Mouse (Mus musculus): ENCODE results near the gene Lrrc8b. TPM values are rescaled to one million over a fixed set of nuclear protein-coding genes. Genes with fewer than 3 reads are reported as not detected.
A peak's percentile ranks its signal among the peaks of the same experiment; 100 is the strongest.

Lrrc8b gene
- 7.0 and 7.2 TPM in 2 replicates for polyA plus RNA-seq (2015; fragmentation: Nextera tagmentation; extraction: Ambion mirVana)

DNA sequence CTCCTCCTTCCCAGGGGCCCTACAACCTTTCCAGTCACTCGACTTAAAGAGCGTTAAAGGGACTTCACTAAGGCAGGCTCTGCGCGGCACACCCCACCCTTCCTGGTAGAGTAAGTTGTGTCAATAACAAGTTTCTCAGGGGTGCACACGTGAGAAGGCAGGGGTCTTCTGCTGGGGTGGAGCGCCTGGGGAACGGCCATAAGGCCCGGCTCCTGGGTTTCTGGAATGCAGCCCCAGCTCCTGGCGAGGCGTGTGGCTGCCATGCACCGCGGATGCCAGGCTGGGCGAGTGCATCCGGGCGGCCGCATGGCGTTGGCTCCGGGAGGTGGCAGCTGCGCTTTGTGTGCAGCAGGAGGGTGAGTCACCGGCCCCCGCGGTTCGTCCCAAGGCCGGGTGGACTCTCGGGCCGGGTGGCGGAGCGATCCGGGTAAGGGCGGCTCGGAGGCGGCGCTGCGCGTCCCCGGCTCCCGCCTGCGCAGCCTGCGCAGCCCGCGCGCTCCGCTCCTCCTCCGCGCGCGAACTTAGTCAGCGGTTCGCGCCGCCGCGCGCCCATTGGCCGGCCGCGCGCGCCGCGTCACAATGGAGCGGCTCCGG, at the start of gene Lrrc8b:
TSS of gene Lrrc8b (plus strand) at position 578 of the 594 bp plus-strand sequence.
- H3K27me3 ChIP-seq (ENCODE audit: insufficient read depth, low read length), result no peaks in the 10 kb centered on the region
- H3K4me1 ChIP-seq (replicated peaks; ENCODE audit: insufficient read depth, low read length), result no peaks in the 10 kb centered on the region
- TF ChIP-seq CTCF (IDR thresholded peaks at IDR 0.05; ENCODE audit: low read depth), result no peak; the same call in 1 of the 2 replicates
- WGBS, result 0% methylated on average over 46 of the region's 63 CpGs
- DNase-seq (ENCODE audit: low spot score) (peak; percentile 87), ATAC-seq (replicated peaks; ENCODE audit: low FRiP score, low read depth) (peak; percentile 97)
- H3K27ac ChIP-seq, result peak within 1 kb of the TSS; percentile 79
- no peaks in the 10 kb centered on the region for H3K36me3 ChIP-seq (ENCODE audit: insufficient read depth, low read length)
- no peaks in the 10 kb centered on the region for H3K9me3 ChIP-seq (replicated peaks; ENCODE audit: low read length)
- H3K4me3 ChIP-seq (replicated peaks; ENCODE audit: low read depth, low read length), result peak within 1 kb of the TSS; percentile 74
- peak within 1 kb of the TSS; percentile 91 for H3K9ac ChIP-seq (ENCODE audit: low read depth, low read length)
- peak within 1 kb of the TSS; percentile 94 for H3K4me2 ChIP-seq (ENCODE audit: low read length)

DNA sequence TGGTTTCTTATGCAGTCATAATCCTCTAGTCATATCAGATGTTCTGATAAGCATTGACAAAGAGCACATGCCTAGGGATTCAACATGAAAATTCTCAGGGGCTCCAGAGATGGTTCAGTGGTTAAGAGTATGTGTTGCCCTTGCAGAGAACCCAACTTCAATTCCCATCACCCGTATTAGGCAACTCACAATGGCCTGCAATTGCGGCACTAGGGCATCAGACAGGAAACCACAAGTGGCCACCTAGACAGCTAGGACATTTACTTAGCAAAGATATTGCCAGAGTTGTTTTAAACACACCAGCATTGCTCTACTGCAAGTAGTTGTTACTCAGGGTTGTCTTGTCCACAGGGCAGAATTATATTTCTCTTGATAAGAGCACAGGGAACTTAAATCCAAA, 34.1 kb upstream of the Lrrc8b start:
- H3K4me3 ChIP-seq (replicated peaks; ENCODE audit: low read depth, low read length), result no peak overlapping the region
- WGBS, result 88% methylated on average over 2 of the region's 2 CpGs
- no peak overlapping the region for H3K9ac ChIP-seq (ENCODE audit: low read depth, low read length)
- DNase-seq (ENCODE audit: low spot score) (no peak), ATAC-seq (replicated peaks; ENCODE audit: low FRiP score, low read depth) (no peak)
- H3K27ac ChIP-seq, result no peak overlapping the region
- no peaks in the 10 kb centered on the region for H3K9me3 ChIP-seq (replicated peaks; ENCODE audit: low read length)
- no peak for TF ChIP-seq CTCF (IDR thresholded peaks at IDR 0.05; ENCODE audit: low read depth)
- H3K36me3 ChIP-seq (ENCODE audit: insufficient read depth, low read length), result no peaks in the 10 kb centered on the region
- no peak overlapping the region for H3K4me2 ChIP-seq (ENCODE audit: low read length)
- no peaks in the 10 kb centered on the region for H3K27me3 ChIP-seq (ENCODE audit: insufficient read depth, low read length)
- no peaks in the 10 kb centered on the region for H3K4me1 ChIP-seq (replicated peaks; ENCODE audit: insufficient read depth, low read length)

DNA sequence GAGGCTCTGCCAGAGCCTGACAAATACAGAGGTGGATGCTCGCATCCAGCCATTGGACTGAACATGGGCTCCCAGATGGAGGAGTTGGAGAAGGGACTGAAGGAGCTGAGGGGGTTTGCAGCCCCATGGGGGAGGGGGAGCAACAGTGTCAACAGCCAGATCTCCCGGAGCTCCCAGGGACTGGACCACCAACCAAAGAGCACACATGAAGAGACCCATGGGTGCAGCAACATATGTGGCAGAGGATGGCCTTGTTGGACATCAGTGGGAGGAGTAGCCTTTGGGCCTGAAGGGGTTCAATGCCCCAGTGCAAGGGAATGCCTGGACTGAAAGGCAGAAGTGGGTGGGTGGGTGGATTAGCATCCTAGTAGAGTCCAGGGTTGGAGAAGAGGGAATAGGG, 25.2 kb upstream of the Lrrc8b start:
- H3K4me2 ChIP-seq (ENCODE audit: low read length), result no peak overlapping the region
- 98% methylated on average over 2 of the region's 2 CpGs for WGBS

DNA sequence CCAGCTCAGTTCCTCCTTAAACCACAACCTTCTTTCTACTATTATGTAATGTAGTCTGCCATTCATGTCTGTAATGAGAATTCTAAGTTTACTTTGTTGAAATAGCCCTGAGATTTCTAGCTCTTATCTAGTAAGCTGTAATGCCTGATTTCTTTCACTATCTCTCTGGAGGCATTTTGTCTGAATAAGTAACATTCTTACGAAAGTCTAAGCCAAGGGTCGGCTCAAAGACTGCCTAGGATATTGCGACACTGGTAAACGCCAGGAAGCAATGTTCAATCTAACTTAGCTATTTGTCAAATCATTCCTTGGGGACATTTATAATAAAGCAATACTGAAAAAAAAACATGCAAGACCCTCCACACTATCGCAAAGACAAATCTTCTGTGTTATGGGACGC, 21.8 kb upstream of the Lrrc8b start:
- 92% methylated on average over 6 of the region's 6 CpGs for WGBS
- H3K27me3 ChIP-seq (ENCODE audit: insufficient read depth, low read length), result no peaks in the 10 kb centered on the region
- no peak for DNase-seq (ENCODE audit: low spot score)
- TF ChIP-seq CTCF (IDR thresholded peaks at IDR 0.05; ENCODE audit: low read depth), result no peak
- no peak overlapping the region for H3K4me3 ChIP-seq (replicated peaks; ENCODE audit: low read depth, low read length)
- no peak overlapping the region for H3K4me2 ChIP-seq (ENCODE audit: low read length)
- H3K36me3 ChIP-seq (ENCODE audit: insufficient read depth, low read length), result no peaks in the 10 kb centered on the region
- no peak overlapping the region for H3K27ac ChIP-seq
- ATAC-seq (replicated peaks; ENCODE audit: low FRiP score, low read depth), result no peak
- H3K4me1 ChIP-seq (replicated peaks; ENCODE audit: insufficient read depth, low read length), result no peaks in the 10 kb centered on the region
- H3K9ac ChIP-seq (ENCODE audit: low read depth, low read length), result no peak overlapping the region
- H3K9me3 ChIP-seq (replicated peaks; ENCODE audit: low read length), result no peaks in the 10 kb centered on the region

More for the DNA sequence above, 25.2 kb upstream of the Lrrc8b start:
- H3K4me3 ChIP-seq (replicated peaks; ENCODE audit: low read depth, low read length), result no peak overlapping the region
- no peak for TF ChIP-seq CTCF (IDR thresholded peaks at IDR 0.05; ENCODE audit: low read depth)
- ATAC-seq (replicated peaks; ENCODE audit: low FRiP score, low read depth), result no peak
- no peaks in the 10 kb centered on the region for H3K36me3 ChIP-seq (ENCODE audit: insufficient read depth, low read length)
- no peaks in the 10 kb centered on the region for H3K9me3 ChIP-seq (replicated peaks; ENCODE audit: low read length)
- H3K27ac ChIP-seq, result no peak overlapping the region
- no peak for DNase-seq (ENCODE audit: low spot score)
- H3K9ac ChIP-seq (ENCODE audit: low read depth, low read length), result no peak overlapping the region
- no peaks in the 10 kb centered on the region for H3K4me1 ChIP-seq (replicated peaks; ENCODE audit: insufficient read depth, low read length)
- no peaks in the 10 kb centered on the region for H3K27me3 ChIP-seq (ENCODE audit: insufficient read depth, low read length)

DNA sequence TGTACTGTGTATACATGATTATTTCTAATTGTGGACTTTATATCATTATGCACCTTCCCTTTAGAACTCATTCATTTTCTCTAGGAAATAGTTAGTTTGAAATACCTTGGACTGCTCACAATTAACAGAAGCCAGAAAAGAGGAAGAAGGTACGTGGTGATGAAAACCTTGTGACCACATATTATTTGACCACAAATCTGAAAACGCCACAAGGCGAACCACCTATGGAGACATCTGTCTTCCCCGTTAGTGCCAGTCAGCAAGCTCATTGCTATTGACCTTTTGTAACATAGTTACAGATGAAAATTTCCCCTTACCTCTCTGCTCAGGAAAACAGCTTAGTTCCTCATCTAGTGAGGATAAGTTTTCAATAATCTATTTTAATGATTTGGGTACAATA, 20.4 kb upstream of the Lrrc8b start:
- Histone ChIP-seq H3K4me2 (ENCODE audit: low read length) (no peak overlapping the region), H3K27ac (no peak overlapping the region), H3K4me3 (replicated peaks; ENCODE audit: low read depth, low read length) (no peak overlapping the region), H3K36me3 (ENCODE audit: insufficient read depth, low read length) (no peaks in the 10 kb centered on the region), H3K27me3 (ENCODE audit: insufficient read depth, low read length) (no peaks in the 10 kb centered on the region), H3K9ac (ENCODE audit: low read depth, low read length) (no peak overlapping the region), H3K9me3 (replicated peaks; ENCODE audit: low read length) (no peaks in the 10 kb centered on the region), H3K4me1 (replicated peaks; ENCODE audit: insufficient read depth, low read length) (no peaks in the 10 kb centered on the region)
- ATAC-seq (replicated peaks; ENCODE audit: low FRiP score, low read depth), result no peak
- no peak for TF ChIP-seq CTCF (IDR thresholded peaks at IDR 0.05; ENCODE audit: low read depth)
- WGBS, result 91% methylated on average over 4 of the region's 4 CpGs
- no peak for DNase-seq (ENCODE audit: low spot score)

DNA sequence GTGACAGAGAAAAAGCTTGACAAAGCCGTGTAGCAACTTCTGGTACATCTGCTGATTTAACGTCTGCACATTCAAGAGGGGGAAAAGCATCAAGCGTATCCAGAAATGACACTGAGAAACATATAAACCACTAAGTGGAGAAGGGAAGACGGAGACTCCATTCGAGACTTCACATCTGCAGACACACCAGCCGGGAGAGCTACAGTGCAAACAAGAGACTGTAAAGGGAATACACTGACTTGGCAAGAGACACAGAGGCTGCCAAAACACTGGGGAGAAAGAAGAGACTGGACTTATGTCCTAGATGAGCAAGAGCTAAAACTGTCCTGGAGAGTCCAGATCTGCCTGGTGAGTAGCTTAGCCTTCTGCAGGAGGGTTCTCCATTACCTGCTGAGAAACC, 16.6 kb upstream of the Lrrc8b start:
- no peak for TF ChIP-seq CTCF (IDR thresholded peaks at IDR 0.05; ENCODE audit: low read depth)
- Histone ChIP-seq H3K27ac (no peak overlapping the region), H3K4me1 (replicated peaks; ENCODE audit: insufficient read depth, low read length) (no peaks in the 10 kb centered on the region), H3K36me3 (ENCODE audit: insufficient read depth, low read length) (no peaks in the 10 kb centered on the region), H3K4me2 (ENCODE audit: low read length) (no peak overlapping the region), H3K4me3 (replicated peaks; ENCODE audit: low read depth, low read length) (no peak overlapping the region), H3K9me3 (replicated peaks; ENCODE audit: low read length) (no peaks in the 10 kb centered on the region), H3K27me3 (ENCODE audit: insufficient read depth, low read length) (no peaks in the 10 kb centered on the region), H3K9ac (ENCODE audit: low read depth, low read length) (no peak overlapping the region)
- DNase-seq (ENCODE audit: low spot score) (no peak), ATAC-seq (replicated peaks; ENCODE audit: low FRiP score, low read depth) (no peak)
- WGBS, result 78% methylated on average over 6 of the region's 6 CpGs
